Mouse (Mus musculus) naive thymus-derived CD4-positive, alpha-beta T cell, adult 5 months (primary cell): ENCODE results near the gene D330045A20Rik. TPM values are rescaled to one million over a fixed set of nuclear protein-coding genes. Genes with fewer than 3 reads are reported as not detected.

Experiments used
- polyA plus RNA-seq: library from polyadenylated mRNA; unstranded; fragments of 100-300 nt; shearing (Covaris generic); gene quantifications from one replicate; pipeline ENCODE4 v1.2.1, GENCODE M21; 2017

D330045A20Rik gene
- polyA plus RNA-seq: not detected

DNA sequence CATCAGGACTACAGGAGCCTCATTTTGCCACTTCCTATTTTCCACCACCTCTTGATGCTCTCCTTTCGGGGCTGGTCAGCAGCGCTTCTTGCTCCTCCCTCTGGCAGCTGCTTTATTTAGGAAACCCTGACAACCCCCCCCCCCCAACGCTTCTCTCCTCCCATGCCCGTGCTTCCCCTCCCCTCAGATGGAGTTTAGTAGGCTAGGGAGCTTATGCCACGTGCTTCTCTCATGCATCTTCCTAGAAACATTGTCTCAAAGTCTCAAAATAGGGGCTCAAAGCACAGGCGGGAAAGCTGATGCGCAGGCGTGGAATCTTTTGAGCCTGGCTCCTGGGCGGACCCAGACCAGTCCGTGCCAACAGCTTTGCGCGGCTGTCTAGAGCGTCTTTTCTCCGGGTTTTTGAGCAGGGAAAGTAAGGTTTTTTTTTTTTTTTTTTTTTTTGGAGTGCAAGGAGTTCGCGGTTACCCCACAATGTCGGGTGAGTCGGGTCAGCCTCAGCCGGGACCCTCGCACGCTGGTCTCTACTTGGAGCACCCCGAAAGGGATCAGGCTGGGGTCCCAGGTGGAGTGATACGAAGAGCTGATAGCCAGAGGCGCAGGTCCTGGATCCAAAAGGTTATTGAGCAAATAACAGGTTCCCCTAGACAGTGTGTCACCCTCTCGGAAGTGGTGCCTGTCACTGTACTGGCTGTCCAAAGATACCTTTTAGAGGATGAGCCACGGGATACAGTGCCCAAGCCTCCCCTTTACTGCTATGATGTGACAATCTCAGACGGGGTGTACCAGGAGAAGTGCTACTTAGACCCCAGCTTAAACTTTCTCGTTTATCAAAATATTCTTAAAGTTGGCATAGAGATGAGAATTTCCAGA is at the start of gene D330045A20Rik:
TSS of gene D330045A20Rik (plus strand) at position 346 of the 873 bp plus-strand sequence.

DNA sequence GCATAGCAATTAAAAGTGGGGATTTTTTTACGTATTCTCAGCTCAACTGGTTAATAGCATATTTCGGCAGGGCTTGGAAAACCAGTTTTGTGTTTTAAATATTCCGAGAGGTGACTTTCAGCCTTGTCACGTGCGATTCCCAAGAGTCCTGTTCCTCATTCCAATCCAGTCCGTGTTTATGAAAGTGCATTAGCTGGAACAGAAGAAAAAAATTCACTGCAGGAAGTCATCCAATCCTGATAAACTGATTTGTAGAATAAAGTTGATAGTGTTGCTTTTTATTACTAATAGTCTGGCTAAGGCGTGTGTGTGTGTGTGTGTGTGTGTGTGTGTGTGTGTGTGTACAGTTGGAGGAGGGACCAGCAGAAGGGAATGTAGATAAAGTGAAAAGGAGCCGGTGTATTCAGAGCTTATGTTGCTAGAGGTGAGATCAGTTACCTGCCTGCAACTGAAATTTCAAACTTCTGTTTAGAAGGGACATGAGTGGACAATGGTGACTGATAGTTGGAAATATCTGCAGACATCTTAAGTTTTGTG is 82.8 kb downstream of the D330045A20Rik start, which contains the start of gene Rnf128:
TSS of gene Rnf128 (plus strand) at position 392 of the 537 bp plus-strand sequence.

Other genes starting within 250 kb of the D330045A20Rik start
- not detected for gene Trap1a, start 146.7 kb upstream of the D330045A20Rik start, polyA plus RNA-seq
- 0.68 TPM for gene Rnf128, start 82.9 kb downstream of the D330045A20Rik start, polyA plus RNA-seq
- gene Tbc1d8b, start 204.6 kb downstream of the D330045A20Rik start, polyA plus RNA-seq: 6.3 TPM
- 0.90 TPM for gene Gm15013, start 234.1 kb downstream of the D330045A20Rik start, polyA plus RNA-seq